Mouse (Mus musculus) liver, postnatal 0 days (tissue): ENCODE data around the gene Sash1.

Experiments used
- CTCF ChIP-seq: sonication (generic); IDR thresholded peaks from 2 replicates; pipeline ENCODE4 v1.5.1; 2016; ENCODE audit warnings: antibody characterized with exemption, low read depth
- EP300 ChIP-seq: IDR thresholded peaks from 2 replicates; pipeline ENCODE4 v1.6.1; 2016; ENCODE audit warnings: antibody characterized with exemption, low read depth, mild to moderate bottlenecking

DNA sequence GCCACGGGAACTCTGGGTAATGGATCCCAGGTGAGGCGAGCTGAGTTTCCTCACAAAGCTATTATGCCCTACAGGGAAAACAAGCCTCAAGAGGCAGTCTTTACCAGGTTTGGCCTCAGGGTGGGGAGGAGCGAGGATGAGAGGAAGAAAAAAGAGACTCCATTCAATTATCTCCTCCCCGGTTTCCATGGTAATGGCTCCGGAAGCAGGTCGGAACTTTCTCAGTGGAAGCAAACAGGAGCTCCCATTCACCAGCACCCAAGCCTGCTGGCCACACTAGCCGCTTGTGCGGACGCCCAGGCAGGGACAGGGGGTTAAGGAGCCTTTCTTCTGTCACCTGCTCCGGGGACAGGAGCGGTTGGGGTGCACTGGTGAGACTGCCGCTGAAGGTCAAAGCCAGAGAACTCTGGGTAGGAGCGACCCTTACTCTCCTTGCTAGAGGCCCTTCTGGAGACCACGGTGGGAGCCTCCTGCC, 84.7 kb downstream of the Sash1 start:
- TF ChIP-seq CTCF (no peak), EP300 (no peak)
